Mouse (Mus musculus): ENCODE results near the gene Nfil3. TPM values are rescaled to one million over a fixed set of nuclear protein-coding genes. Genes with fewer than 3 reads are reported as not detected.
A peak's percentile ranks its signal among the peaks of the same experiment; 100 is the strongest.

Gene Nfil3
- 52.9 and 55.6 TPM in 2 replicates for polyA plus RNA-seq (2015; fragmentation: Nextera tagmentation; extraction: Ambion mirVana)

DNA sequence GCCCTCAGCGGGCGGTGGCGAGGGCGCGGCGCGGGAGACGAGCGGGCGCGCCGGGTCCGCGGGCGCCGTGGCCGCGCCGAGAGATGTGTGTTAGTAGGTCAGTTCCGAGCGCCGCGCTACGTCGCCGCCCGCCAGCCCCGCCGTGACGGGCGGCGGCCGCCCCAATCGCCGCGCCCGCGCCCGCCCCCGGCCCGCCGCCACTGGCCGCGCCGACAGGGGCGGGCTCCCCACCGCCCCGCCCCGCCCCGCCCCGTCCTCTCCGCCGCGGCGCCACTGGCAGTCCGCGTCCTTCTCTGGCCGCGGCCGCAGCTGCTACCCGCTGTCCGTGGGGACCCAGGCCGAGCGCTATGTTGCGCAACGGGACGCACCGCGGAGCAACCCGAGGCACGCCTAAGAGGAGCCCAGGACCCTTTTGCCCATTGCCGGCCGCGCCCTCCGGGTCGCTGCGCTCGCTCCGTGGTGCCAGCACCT lies at the start of gene Nfil3:
Gene Nfil3, minus strand, starts transcription at position 123 of the 471 bp plus-strand sequence.
- WGBS: under 1% methylated on average over 63 of the region's 79 CpGs
- Histone ChIP-seq H3K36me3 (no peaks in the 10 kb centered on the region), H3K4me2 (peak within 1 kb of the TSS; percentile 94), H3K27ac (peak within 1 kb of the TSS; percentile 99), H3K4me3 (peak within 1 kb of the TSS; percentile 86), H3K27me3 (no peaks in the 10 kb centered on the region), H3K4me1 (replicated peaks) (peaks cover 28% of the 10 kb centered on the region), H3K9ac (peak within 1 kb of the TSS; percentile 90), H3K9me3 (no peaks in the 10 kb centered on the region)
- peak; percentile 90 for ATAC-seq (ENCODE audit: low FRiP score)

DNA sequence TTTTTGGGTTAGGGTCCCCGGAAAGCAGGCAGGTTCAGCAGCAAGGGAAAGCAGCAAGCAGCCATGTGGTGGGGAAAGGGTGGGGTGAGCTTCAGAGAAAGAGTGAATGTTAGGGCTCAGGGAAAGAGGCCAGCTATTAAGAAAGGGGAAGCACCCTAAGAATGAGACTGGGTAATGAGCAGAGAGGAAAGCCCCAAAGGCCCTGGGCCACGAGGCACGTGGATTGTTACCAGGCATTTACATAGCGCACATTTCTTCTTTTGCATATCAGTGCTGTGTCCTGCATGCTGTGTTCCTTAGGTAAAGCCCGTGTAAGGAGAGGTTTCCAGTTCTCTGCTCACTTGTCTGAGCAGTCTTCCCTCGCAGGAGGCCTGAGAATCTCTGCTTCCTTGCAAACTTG lies 43.4 kb upstream of the Nfil3 start:
- Histone ChIP-seq H3K27ac (no peak overlapping the region), H3K27me3 (no peaks in the 10 kb centered on the region), H3K4me2 (no peak overlapping the region), H3K9ac (no peak overlapping the region), H3K9me3 (no peaks in the 10 kb centered on the region), H3K36me3 (no peaks in the 10 kb centered on the region), H3K4me3 (no peak overlapping the region), H3K4me1 (replicated peaks) (no peaks in the 10 kb centered on the region)
- no peak for ATAC-seq (ENCODE audit: low FRiP score)
- 48% methylated on average over 6 of the region's 6 CpGs for WGBS

DNA sequence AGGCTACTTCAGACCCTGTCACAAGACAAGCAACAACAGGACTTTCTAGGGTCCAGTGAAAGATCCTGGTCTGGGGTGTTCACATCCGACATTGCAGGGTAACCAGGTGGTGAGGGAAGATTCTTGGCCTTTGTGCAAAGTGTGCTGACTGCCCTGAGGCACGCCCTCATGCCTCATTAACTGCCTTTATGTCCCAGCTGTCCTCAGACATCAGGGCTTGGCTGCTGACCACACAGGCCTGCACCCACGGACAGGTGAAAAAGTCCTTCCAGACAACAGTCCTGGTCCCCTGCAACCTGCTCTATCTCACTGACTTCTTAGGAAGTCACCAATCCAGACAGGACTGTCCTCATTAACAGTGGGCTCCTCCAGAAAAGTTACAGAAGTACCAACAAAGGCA lies 39.4 kb upstream of the Nfil3 start:
- Histone ChIP-seq H3K9me3 (no peaks in the 10 kb centered on the region), H3K4me3 (no peak overlapping the region), H3K9ac (no peak overlapping the region), H3K4me1 (replicated peaks) (no peaks in the 10 kb centered on the region), H3K27me3 (no peaks in the 10 kb centered on the region), H3K27ac (no peak overlapping the region), H3K36me3 (no peaks in the 10 kb centered on the region), H3K4me2 (no peak overlapping the region)
- WGBS: 71% methylated on average over 3 of the region's 3 CpGs
- ATAC-seq (ENCODE audit: low FRiP score): no peak

DNA sequence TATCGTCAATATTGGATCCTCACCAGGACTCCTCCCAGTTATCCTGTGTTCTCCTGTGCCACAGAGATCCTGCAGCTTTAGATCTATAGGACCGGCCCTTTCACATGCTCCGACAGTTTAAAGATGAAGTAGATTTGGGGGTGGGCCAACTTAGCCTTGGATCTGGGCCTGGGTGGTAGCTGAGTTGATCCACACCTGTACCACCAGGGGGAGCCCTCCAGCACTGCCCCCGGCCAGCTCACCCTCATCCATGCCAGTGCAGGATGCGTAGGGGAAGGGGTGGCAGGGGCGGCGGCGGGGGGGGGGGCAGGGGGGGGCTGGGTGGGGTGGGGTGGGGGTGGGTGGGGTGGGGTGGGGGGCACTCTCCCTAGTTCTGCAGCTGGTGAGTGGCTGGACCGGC lies 38.7 kb upstream of the Nfil3 start:
- no peaks in the 10 kb centered on the region for H3K9me3 ChIP-seq
- whole genome bisulfite sequencing: 81% methylated on average over 6 of the region's 9 CpGs
- ATAC-seq (ENCODE audit: low FRiP score): no peak

DNA sequence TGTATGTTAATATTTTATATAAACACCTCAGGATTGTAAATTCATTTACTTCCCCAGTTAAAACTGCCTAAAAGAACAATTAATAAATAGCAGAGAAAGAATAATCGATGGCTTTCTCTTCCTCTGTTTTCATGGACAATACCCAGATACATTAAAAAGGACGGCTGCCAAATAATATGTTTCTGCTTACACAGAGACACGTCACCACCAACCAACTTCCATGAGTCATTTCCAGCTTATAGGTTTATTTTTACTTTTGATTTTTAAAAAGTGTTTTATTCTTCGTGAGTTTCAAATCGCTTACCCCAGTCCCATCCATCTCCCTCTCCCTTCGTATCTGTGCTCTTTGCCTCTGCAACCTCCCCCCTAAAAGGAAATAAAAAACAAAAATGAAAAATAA lies 38.1 kb upstream of the Nfil3 start:
- no peak overlapping the region for H3K27ac ChIP-seq
- no peaks in the 10 kb centered on the region for H3K36me3 ChIP-seq
- H3K27me3 ChIP-seq: no peaks in the 10 kb centered on the region
- WGBS: 93% methylated on average over 6 of the region's 6 CpGs
- H3K4me2 ChIP-seq: no peak overlapping the region
- ATAC-seq (ENCODE audit: low FRiP score): no peak
- no peak overlapping the region for H3K4me3 ChIP-seq
- H3K4me1 ChIP-seq (replicated peaks): no peaks in the 10 kb centered on the region
- no peaks in the 10 kb centered on the region for H3K9me3 ChIP-seq
- H3K9ac ChIP-seq: no peak overlapping the region

More for the DNA sequence above, 38.7 kb upstream of the Nfil3 start:
- Histone ChIP-seq H3K4me2 (no peak overlapping the region), H3K9ac (no peak overlapping the region), H3K27ac (no peak overlapping the region), H3K36me3 (no peaks in the 10 kb centered on the region), H3K4me1 (replicated peaks) (no peaks in the 10 kb centered on the region), H3K27me3 (no peaks in the 10 kb centered on the region), H3K4me3 (no peak overlapping the region)

DNA sequence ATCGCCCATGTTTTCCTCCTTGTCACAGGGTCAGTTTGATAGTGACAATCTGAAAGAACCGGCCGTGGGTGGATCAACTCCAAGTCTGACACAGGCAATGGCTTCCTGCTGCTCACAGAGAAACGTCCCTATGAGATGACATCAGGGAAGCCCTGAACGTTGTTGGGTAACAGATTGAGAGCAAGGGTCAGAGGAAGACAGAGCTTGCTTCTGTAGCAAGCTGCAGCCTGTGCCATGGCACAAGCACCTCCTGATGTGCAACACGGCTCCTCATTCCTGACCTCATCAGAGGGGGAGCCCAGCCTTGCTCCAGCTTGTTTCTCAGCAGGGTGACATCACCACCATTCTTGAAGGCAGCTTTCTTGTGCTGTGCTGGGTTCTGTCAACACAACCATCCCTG lies 37.1 kb upstream of the Nfil3 start:
- H3K27me3 ChIP-seq: no peaks in the 10 kb centered on the region
- 68% methylated on average over 6 of the region's 6 CpGs for WGBS
- no peaks in the 10 kb centered on the region for H3K9me3 ChIP-seq
- H3K9ac ChIP-seq: no peak overlapping the region
- H3K27ac ChIP-seq: no peak overlapping the region
- no peak for ATAC-seq (ENCODE audit: low FRiP score)
- H3K4me1 ChIP-seq (replicated peaks): no peaks in the 10 kb centered on the region
- H3K36me3 ChIP-seq: no peaks in the 10 kb centered on the region
- H3K4me3 ChIP-seq: no peak overlapping the region
- H3K4me2 ChIP-seq: no peak overlapping the region

DNA sequence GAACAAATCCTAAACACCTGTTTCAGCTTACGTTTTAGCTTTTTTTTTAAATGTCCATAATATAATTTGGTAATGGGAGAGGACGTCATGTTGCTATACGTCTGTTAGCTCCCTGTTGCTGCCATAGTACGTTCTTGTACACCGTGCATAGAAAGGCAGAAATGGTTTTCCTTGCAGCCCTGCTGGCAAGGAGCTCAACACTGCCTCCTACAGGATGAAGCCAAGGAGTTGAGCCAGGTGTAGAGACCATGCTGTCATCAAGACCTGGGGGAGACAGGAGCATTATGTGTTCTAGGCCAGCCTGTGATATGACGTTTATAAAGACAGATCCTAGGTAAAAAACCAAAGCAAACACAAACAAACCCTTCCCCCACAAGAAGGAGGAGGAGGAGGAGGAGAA lies 36.2 kb upstream of the Nfil3 start:
- H3K27ac ChIP-seq: no peak overlapping the region
- 73% methylated on average over 6 of the region's 6 CpGs for WGBS
- H3K9me3 ChIP-seq: no peaks in the 10 kb centered on the region
- H3K4me1 ChIP-seq (replicated peaks): no peaks in the 10 kb centered on the region
- no peak overlapping the region for H3K4me3 ChIP-seq
- H3K9ac ChIP-seq: no peak overlapping the region
- H3K4me2 ChIP-seq: no peak overlapping the region
- no peaks in the 10 kb centered on the region for H3K27me3 ChIP-seq
- no peaks in the 10 kb centered on the region for H3K36me3 ChIP-seq
- ATAC-seq (ENCODE audit: low FRiP score): no peak

DNA sequence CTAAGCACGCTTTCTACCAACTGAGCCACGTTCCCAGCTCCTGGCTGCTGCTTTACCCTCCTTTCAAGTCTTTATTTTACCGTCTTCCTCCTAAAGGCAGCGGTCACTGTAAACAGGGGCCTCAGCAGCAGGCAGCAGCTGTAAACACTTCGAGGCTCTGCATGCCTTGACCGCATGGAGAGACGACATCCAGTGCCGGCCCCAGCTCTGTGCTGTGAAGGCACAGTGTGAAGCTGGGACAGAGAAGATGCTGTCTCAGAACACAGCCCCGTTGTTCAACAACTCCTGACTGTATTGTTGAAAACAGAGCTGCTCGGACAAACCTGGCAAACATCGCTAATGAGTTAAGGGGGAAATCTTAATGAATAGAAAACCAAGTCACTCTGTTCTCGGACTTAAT lies 30.6 kb upstream of the Nfil3 start:
- 20% methylated on average over 12 of the region's 12 CpGs for WGBS
- H3K9ac ChIP-seq: no peak overlapping the region
- peaks cover 11% of the 10 kb centered on the region for H3K4me1 ChIP-seq (replicated peaks)
- no peak overlapping the region for H3K27ac ChIP-seq
- ATAC-seq (ENCODE audit: low FRiP score): no peak
- H3K4me2 ChIP-seq: peak overlapping the region; percentile 22; the same call in 1 of the 2 replicates
- no peaks in the 10 kb centered on the region for H3K36me3 ChIP-seq
- H3K27me3 ChIP-seq: no peaks in the 10 kb centered on the region
- no peaks in the 10 kb centered on the region for H3K9me3 ChIP-seq
- no peak overlapping the region for H3K4me3 ChIP-seq

DNA sequence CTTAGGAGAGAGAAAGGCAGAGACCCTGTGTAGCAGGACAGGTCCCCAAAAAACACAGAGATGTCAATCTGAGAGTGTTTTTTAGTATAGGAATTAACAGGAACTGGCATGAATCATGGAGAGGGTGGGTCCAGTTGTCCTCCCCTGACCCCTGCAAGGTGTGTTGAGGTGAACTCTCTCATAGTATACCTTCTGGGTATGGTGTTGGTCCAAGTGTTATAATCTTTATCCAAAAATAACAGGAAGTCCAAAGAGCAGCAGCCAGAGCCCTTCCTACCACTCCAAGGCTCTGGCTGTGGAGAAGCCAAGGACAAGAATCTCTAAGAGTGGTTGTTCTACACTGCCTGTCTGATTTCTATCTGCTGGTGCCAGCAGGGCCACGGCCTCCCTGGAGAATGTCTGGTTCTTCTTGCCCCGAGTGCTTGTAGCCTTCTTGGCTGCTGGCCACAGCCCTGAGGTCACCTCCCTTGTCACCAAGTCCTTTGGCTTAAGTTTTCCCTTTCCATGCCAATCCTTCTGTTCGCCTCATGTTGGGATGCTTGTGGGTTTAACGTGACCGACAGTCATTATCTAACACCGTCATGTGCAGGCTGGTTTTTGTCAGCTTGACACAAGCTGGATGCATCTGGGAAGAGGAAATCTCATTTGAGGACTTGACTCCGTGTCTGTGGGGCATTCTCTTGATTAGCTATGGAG lies 27.8 kb upstream of the Nfil3 start:
- ATAC-seq (ENCODE audit: low FRiP score): no peak
- 72% methylated on average over 7 of the region's 7 CpGs for WGBS
- H3K9me3 ChIP-seq: no peaks in the 10 kb centered on the region
- no peaks in the 10 kb centered on the region for H3K36me3 ChIP-seq
- no peak overlapping the region for H3K4me2 ChIP-seq
- no peak overlapping the region for H3K27ac ChIP-seq
- H3K4me3 ChIP-seq: no peak overlapping the region
- peaks cover 11% of the 10 kb centered on the region for H3K4me1 ChIP-seq (replicated peaks)
- H3K27me3 ChIP-seq: no peaks in the 10 kb centered on the region
- H3K9ac ChIP-seq: no peak overlapping the region

DNA sequence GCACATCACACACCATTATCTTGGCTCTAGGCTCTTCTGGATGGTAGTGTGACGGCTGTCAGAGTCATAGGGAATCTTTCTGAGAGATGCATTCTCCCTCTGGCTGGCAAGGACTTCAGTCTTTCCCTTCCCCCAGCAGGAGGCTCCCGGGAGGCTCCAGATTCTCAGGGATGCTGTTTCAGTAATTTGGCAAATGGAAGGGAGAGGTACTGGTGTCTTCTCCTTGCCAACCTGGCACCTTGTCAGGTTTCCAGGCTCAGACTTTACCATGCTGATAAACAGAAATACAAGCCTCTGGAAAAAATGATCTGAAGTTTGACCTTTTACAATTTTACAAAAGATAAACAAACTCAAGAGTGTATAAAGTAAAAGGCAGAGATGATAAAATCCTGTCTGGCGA lies 26.9 kb upstream of the Nfil3 start:
- WGBS: 70% methylated on average over 3 of the region's 3 CpGs
- H3K36me3 ChIP-seq: no peaks in the 10 kb centered on the region
- H3K27me3 ChIP-seq: no peaks in the 10 kb centered on the region
- ATAC-seq (ENCODE audit: low FRiP score): no peak
- no peak overlapping the region for H3K4me2 ChIP-seq
- H3K9me3 ChIP-seq: no peaks in the 10 kb centered on the region
- H3K4me3 ChIP-seq: no peak overlapping the region
- peaks cover 11% of the 10 kb centered on the region for H3K4me1 ChIP-seq (replicated peaks)
- no peak overlapping the region for H3K27ac ChIP-seq
- H3K9ac ChIP-seq: no peak overlapping the region

DNA sequence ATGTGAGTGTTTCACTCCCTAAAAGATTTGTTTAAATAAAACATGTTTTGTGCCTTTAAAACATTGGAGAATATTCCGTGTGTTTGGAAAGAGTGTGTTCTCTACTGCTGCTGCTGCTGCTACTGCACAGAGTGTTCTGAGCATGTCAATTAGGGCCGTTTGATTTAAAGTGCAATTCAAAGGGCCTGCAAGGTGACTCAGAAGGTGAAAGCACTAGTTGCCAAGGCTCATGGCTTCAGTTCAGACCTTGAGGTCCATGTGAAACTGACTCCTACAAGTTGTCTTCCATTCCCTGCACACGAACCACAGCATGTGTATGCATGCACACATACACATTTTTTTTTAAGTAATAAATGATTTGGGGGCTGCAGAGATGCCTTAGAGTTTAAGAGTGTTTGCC lies 22.4 kb upstream of the Nfil3 start:
- Histone ChIP-seq H3K4me1 (replicated peaks) (no peaks in the 10 kb centered on the region), H3K27me3 (no peaks in the 10 kb centered on the region), H3K36me3 (no peaks in the 10 kb centered on the region), H3K9ac (no peak overlapping the region), H3K4me2 (no peak overlapping the region), H3K27ac (no peak overlapping the region), H3K9me3 (no peaks in the 10 kb centered on the region), H3K4me3 (no peak overlapping the region)
- WGBS: 70% methylated on average over 3 of the region's 3 CpGs
- ATAC-seq (ENCODE audit: low FRiP score): no peak

DNA sequence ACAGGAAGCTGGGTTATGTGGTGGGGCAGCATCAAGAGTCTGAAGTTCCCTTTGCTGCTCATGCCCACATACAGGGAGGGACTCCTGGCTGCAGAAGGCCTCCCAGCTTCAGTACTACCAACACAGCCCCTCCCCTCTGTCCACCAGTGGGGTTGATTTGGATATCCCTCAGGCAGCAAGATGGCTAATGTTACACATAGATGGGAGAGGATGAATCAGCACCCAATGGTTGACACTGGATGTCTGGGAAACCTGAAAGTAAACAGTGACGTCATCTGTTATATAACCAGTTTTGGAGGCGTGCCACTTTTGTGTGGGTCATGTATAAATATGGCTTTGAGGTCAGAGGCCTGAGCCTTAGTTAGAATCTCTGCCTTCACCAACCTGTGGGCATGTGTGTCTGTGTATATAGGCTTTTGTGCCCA lies 20.6 kb upstream of the Nfil3 start:
- ATAC-seq (ENCODE audit: low FRiP score): no peak
- Histone ChIP-seq H3K4me2 (no peak overlapping the region), H3K4me3 (no peak overlapping the region), H3K36me3 (no peaks in the 10 kb centered on the region), H3K4me1 (replicated peaks) (no peaks in the 10 kb centered on the region), H3K27me3 (no peaks in the 10 kb centered on the region), H3K9me3 (no peaks in the 10 kb centered on the region), H3K27ac (no peak overlapping the region), H3K9ac (no peak overlapping the region)
- 92% methylated on average over 2 of the region's 2 CpGs for WGBS

DNA sequence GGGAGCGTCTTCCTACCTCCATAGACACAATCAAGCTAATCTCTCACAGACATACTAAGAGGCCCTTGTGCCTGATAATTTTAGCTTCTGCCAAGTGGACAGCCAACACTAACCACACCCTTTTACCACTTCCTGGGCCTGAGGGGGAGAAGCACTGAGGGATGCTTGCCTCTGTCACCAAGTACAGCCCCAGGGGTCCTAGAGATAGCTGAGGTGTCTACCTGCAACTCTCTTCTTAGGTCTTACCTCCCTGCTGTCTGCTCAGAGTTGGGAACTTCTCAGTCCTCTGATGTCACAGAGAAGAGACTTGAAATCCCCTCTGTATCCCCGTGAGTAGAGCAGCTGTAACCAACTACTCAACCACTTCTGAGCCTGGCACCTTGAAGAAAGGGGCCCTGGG lies 19.6 kb upstream of the Nfil3 start:
- Histone ChIP-seq H3K27me3 (no peaks in the 10 kb centered on the region), H3K9me3 (no peaks in the 10 kb centered on the region), H3K36me3 (no peaks in the 10 kb centered on the region), H3K4me2 (no peak overlapping the region), H3K4me1 (replicated peaks) (no peaks in the 10 kb centered on the region), H3K9ac (no peak overlapping the region), H3K4me3 (no peak overlapping the region), H3K27ac (no peak overlapping the region)
- ATAC-seq (ENCODE audit: low FRiP score): no peak
- WGBS: 92% methylated on average over 2 of the region's 2 CpGs

All from hindbrain, embryonic 13.5 days (tissue).